Mouse (Mus musculus) hindbrain, embryonic 15.5 days (tissue): Measurements from ENCODE around the gene Mrps18a. TPM values are rescaled to one million over a fixed set of nuclear protein-coding genes. Genes with fewer than 3 reads are reported as not detected.

Experiments used
- ATAC-seq: fragments of 200-750 bp; cut with Nextera tagmentation; 2 replicates; pipeline ENCODE4 v1.8.0; 2017; ENCODE audit warnings: low read depth, moderate number of reproducible peaks, moderate TSS enrichment; ENCODE audit not compliant: low FRiP score
- H3K27ac ChIP-seq: fragments of 300-500 bp; sonication (generic); replicated peaks from 2 replicates; pipeline ENCODE4 v1.5.1; 2015; ENCODE audit warnings: mild to moderate bottlenecking, inconsistent platforms
- H3K27me3 ChIP-seq: fragments of 300-500 bp; sonication (generic); 2 replicates; pipeline ENCODE4 v1.6.1; 2015; ENCODE audit warnings: control low read depth, inconsistent platforms
- H3K36me3 ChIP-seq: fragments of 300-500 bp; sonication (generic); 2 replicates; pipeline ENCODE4 v1.6.1; 2015; ENCODE audit warnings: control low read depth, inconsistent platforms
- H3K4me1 ChIP-seq: fragments of 300-500 bp; sonication (generic); replicated peaks from 2 replicates; pipeline ENCODE4 v1.6.1; 2015; ENCODE audit warnings: control low read depth, inconsistent platforms
- H3K4me2 ChIP-seq: fragments of 300-500 bp; sonication (generic); 2 replicates; pipeline ENCODE4 v1.6.1; 2015; ENCODE audit warnings: moderate library complexity, mild to moderate bottlenecking, inconsistent platforms
- H3K4me3 ChIP-seq: fragments of 300-500 bp; sonication (generic); 2 replicates; pipeline ENCODE4 v1.5.1; 2015; ENCODE audit warnings: mild to moderate bottlenecking, inconsistent platforms
- H3K9ac ChIP-seq: fragments of 300-500 bp; sonication (generic); 2 replicates; pipeline ENCODE4 v1.6.1; 2015; ENCODE audit warnings: inconsistent platforms
- H3K9me3 ChIP-seq: fragments of 300-500 bp; sonication (generic); 2 replicates; pipeline ENCODE4 v1.6.1; 2016; ENCODE audit warnings: control low read depth, inconsistent platforms
- WGBS: fragments of 180-500 bp; shearing (Covaris S2); methylation state at CpG from one replicate; pipeline ENCODE4 v1.1.7; 2015; 5-methylcytosine and 5-hydroxymethylcytosine counted together
- polyA plus RNA-seq: library from polyadenylated mRNA; unstranded; fragments of >200 nt; fragmentation: Nextera tagmentation; extraction: Ambion mirVana; gene quantifications from 2 replicates; pipeline ENCODE4 v1.2.1, GENCODE M21; 2015

Mrps18a gene
- polyA plus RNA-seq, result 145 and 154 TPM in 2 replicates

DNA sequence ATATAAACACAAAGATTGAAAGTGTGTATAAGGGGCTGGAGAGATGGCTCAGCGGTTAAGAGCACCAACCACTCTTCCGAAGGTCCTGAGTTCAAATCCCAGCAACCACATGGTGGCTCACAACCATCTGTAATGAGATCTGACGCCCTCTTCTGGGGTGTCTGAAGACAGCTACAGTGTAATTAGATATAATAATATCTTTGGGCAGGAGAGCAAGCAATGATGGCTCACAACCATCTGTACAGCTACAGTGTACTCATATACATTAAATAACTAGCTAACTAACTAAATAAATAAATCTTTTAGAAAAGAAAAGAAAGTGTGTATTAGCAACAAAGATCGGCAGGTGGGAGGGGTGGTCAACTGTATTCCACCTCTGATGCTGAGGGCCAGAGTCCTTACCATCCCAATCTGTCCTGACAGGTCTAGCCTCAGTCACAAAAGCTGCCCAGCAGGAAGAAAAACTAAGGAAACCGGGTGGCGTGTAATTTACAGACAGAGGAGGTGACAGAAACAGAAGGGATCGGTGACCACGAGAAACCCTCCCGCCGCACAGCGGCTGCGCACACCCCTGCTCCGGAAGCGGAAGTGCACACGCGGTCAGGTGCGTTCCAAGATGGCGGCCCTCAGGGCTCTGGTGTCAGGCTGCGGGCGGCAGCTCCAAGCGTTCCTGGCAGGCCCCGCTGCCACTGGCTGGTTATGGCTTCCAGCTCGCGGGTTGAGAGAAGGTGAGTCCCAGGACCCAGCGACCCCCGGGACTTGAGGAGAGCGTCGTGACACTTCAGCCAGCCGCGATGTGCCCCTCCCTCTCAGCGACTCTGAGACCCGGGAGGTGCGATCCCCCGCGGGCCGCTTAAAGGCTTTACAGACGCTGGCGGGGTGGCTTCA, at the start of gene Mrps18a:
Gene Mrps18a (plus strand): TSS at position 585 of the 888 bp plus-strand sequence.
- Histone ChIP-seq H3K4me1 (peaks cover 18% of the 10 kb centered on the region), H3K27ac (peak within 1 kb of the TSS; percentile 88), H3K4me2 (peak within 1 kb of the TSS; percentile 71), H3K36me3 (no peaks in the 10 kb centered on the region), H3K9me3 (no peaks in the 10 kb centered on the region), H3K4me3 (peak within 1 kb of the TSS; percentile 93), H3K9ac (peak within 1 kb of the TSS; percentile 83), H3K27me3 (peaks cover 8% of the 10 kb centered on the region; the same call in 1 of the 2 replicates)
- ATAC-seq, result peak; percentile 98
- 5% methylated on average over 38 of the region's 38 CpGs for WGBS

DNA sequence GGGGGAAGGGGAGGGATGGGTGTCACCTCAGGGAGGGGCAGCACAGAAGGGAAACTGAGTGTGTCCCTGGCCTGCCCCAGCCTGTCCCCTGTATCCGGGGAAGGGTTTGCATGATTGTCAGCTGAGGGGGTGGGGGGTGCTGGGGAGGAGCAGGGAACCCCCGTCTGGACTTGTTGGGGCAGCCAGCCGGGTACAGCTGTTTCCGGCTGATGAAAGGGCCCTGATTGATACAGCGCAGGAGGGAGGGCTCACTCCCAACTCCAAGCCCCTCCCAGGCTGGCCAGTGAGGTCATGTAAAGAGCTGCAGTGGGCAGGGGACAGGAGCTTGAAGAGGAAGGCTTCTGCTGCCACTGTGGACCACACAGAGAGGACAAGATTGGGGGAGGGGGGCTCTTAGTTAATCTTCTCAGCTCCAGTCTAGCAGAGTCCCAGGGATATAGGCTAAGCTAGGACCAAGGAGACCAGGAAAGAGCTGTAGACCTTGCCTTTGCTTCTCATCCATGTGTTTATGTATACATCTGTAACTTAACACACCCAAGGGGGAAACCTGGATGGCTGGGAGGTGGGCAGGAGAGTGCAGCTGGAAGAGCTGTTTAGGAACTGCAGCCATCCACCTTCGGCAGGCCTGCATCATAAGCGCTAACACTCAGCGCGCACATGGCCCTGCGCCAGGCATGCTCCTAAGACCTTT, 47.4 kb upstream of the Mrps18a start:
- peak; percentile 63 for ATAC-seq
- Histone ChIP-seq H3K4me2 (0 out of 2 replicates have a peak overlapping the region, but pooled peaks have one; percentile 9), H3K9me3 (no peaks in the 10 kb centered on the region), H3K27ac (no peak overlapping the region), H3K4me1 (peaks cover 10% of the 10 kb centered on the region), H3K4me3 (no peak overlapping the region), H3K36me3 (no peaks in the 10 kb centered on the region), H3K27me3 (no peaks in the 10 kb centered on the region), H3K9ac (no peak overlapping the region)
- 28% methylated on average over 10 of the region's 10 CpGs for WGBS

DNA sequence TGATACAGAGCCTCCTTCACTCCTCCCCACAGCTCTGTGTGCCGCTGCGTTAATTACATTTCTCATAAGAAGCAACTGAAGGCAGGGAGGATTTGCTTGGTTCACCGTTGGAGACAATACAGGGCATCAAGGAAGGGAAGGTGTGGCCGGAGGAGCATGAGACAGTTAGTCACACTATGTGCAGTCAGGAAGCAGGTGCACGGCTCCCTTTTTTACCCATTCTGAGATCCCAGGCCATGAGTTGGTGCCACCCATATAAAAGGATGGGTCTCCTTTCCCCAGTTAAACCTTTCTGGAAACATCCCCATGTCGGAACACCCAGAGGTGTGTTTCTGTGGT, 46.8 kb upstream of the Mrps18a start:
- Histone ChIP-seq H3K4me1 (peaks cover 10% of the 10 kb centered on the region), H3K4me2 (0 out of 2 replicates have a peak overlapping the region, but pooled peaks have one; percentile 9), H3K9me3 (no peaks in the 10 kb centered on the region), H3K27me3 (no peaks in the 10 kb centered on the region), H3K27ac (no peak overlapping the region), H3K36me3 (no peaks in the 10 kb centered on the region), H3K4me3 (no peak overlapping the region), H3K9ac (no peak overlapping the region)
- no peak for ATAC-seq
- 50% methylated on average over 6 of the region's 6 CpGs for WGBS

DNA sequence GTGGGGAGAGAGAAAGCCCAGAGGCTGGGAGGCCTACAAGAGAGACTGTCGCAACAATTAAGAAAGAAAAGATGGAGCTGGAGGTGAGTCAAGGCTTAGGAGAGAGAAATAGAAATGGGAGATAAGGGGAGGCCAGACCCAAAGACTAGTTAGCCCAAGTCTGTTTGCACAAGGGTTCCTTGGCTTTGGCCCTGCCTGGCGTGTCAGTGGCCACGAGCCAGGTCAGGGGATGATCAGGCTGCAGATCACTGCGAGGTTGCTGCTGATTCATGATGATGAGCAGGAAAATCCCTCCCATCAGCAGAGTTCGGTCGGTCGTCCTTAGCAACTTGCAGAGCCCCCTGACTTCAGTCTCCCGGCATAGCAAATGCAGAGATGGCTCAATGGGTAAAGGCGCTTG, 40.7 kb upstream of the Mrps18a start:
- WGBS, result 47% methylated on average over 9 of the region's 9 CpGs
- no peak overlapping the region for H3K27ac ChIP-seq
- H3K4me3 ChIP-seq, result no peak overlapping the region
- no peaks in the 10 kb centered on the region for H3K27me3 ChIP-seq
- H3K4me1 ChIP-seq, result peaks cover 7% of the 10 kb centered on the region; the same call in 1 of the 2 replicates
- H3K9ac ChIP-seq, result no peak overlapping the region
- H3K4me2 ChIP-seq, result no peak overlapping the region
- H3K36me3 ChIP-seq, result no peaks in the 10 kb centered on the region
- no peaks in the 10 kb centered on the region for H3K9me3 ChIP-seq
- no peak for ATAC-seq

DNA sequence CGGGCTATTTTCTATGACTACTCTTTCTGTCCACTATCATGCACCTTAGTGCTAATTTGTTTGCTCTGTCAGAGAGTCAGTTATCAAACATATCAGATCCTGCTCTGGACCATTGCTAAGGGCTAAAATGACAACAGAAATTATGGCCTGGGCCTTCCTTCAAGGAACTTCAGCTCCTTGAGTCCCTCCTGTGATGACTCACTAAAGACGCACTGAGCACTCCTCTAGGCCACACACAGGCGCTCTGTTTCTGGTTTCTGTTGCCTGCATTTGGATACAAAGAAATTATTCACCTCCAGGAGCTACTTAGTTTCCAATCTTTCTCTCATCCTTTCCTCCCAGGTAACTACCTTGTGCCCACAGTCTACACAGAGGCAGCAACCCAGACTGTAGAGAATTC, 39.3 kb upstream of the Mrps18a start:
- Histone ChIP-seq H3K4me3 (no peak overlapping the region), H3K27me3 (no peaks in the 10 kb centered on the region), H3K9me3 (no peaks in the 10 kb centered on the region), H3K27ac (no peak overlapping the region), H3K9ac (no peak overlapping the region), H3K4me2 (no peak overlapping the region), H3K4me1 (peaks cover 7% of the 10 kb centered on the region; the same call in 1 of the 2 replicates), H3K36me3 (no peaks in the 10 kb centered on the region)
- WGBS, result 90% methylated on average over 3 of the region's 3 CpGs
- no peak for ATAC-seq

DNA sequence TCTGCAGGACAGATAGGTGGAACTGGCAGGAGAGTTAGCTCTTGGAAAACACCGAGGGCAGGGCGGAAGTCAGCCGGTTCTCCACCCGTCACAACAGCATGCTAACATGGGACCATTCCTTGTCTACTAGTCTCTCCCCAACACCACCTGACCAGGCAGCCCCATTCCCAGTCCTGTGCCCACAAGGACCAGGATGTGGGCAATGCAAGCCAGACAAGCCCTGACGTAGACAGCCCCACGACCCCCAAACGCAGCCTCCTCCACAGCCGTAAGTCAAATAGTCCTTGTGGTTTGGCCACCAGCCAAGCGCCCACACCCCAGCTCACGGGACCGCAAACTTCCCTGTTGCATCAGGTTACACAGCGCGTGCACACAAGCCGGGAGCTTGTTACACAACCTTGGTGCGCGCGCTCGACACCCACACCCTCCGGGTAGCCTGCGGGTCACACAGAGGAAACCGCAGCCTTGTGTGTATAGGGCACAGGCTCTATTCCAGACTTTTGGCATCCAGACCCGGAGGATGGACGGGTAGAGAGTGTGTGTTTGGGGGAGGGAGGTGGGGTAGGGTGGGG, 37.0 kb upstream of the Mrps18a start:
- Histone ChIP-seq H3K36me3 (no peaks in the 10 kb centered on the region), H3K4me3 (no peak overlapping the region), H3K4me2 (peak overlapping the region; percentile 8; the same call in 1 of the 2 replicates), H3K27ac (no peak overlapping the region), H3K9me3 (no peaks in the 10 kb centered on the region), H3K9ac (no peak overlapping the region), H3K27me3 (no peaks in the 10 kb centered on the region), H3K4me1 (peaks cover 7% of the 10 kb centered on the region; the same call in 1 of the 2 replicates)
- ATAC-seq, result peak; percentile 56; the same call in 1 of the 2 replicates
- 66% methylated on average over 23 of the region's 23 CpGs for WGBS

DNA sequence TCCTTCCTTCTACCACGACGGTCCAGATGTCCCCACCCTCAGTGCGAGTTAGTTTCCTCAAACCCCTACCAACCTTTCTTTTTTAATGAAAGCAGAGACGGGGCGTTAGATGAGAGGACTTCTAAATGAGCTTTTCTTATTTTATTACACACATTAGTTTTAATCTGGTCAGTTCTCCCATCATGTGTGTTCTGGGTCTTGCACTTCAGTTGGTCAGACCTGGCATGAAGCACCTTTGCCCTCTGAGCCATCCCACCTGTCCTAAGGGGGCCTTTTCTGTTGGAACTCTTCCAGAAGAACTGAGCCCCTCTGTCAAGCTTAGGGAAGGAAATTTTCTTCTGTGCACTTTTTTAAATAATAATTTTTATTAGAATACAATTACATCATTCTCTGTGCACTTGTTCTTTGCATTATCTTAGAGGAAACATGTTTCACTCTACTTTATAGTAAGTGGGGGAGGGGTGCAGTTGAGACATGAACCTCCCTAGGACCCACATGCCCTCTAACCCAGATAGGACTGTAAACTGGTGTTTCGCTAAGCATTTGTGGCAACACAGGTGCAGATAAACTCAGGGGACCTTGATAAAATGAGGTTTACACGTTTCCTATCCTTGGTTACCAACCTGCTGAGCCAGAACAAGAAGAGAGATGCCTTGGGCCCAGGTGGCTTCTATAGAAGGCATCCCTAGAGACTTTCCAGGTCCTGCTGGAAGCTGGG, 36.2 kb upstream of the Mrps18a start:
- Histone ChIP-seq H3K9ac (no peak overlapping the region), H3K27me3 (no peaks in the 10 kb centered on the region), H3K9me3 (no peaks in the 10 kb centered on the region), H3K36me3 (no peaks in the 10 kb centered on the region), H3K4me3 (no peak overlapping the region), H3K4me2 (peak overlapping the region; percentile 8; the same call in 1 of the 2 replicates), H3K27ac (no peak overlapping the region), H3K4me1 (peaks cover 7% of the 10 kb centered on the region; the same call in 1 of the 2 replicates)
- no peak for ATAC-seq
- WGBS, result 67% methylated on average over 7 of the region's 7 CpGs

DNA sequence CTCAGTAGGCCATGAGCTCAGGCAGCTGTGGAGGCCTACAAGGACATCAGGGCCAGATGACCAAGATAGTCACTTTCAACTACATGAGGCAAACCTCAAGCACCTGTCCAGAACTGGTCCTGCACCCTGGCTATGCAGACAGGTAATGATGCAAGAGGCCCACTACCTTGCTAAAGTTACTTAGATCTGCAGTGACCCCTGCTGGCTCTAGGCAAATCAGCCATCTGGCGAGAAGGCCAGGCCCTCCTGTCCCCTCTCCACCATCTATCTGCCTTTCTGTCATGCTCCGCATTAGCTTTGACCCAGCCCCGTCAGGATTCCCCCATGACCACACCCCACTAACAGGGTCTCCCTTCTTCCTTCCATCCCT, 35.7 kb upstream of the Mrps18a start:
- Histone ChIP-seq H3K4me2 (no peak overlapping the region), H3K27me3 (no peaks in the 10 kb centered on the region), H3K27ac (no peak overlapping the region), H3K9me3 (no peaks in the 10 kb centered on the region), H3K36me3 (no peaks in the 10 kb centered on the region), H3K9ac (no peak overlapping the region), H3K4me3 (no peak overlapping the region), H3K4me1 (peaks cover 7% of the 10 kb centered on the region; the same call in 1 of the 2 replicates)
- ATAC-seq, result no peak
- 67% methylated on average over 3 of the region's 3 CpGs for WGBS

DNA sequence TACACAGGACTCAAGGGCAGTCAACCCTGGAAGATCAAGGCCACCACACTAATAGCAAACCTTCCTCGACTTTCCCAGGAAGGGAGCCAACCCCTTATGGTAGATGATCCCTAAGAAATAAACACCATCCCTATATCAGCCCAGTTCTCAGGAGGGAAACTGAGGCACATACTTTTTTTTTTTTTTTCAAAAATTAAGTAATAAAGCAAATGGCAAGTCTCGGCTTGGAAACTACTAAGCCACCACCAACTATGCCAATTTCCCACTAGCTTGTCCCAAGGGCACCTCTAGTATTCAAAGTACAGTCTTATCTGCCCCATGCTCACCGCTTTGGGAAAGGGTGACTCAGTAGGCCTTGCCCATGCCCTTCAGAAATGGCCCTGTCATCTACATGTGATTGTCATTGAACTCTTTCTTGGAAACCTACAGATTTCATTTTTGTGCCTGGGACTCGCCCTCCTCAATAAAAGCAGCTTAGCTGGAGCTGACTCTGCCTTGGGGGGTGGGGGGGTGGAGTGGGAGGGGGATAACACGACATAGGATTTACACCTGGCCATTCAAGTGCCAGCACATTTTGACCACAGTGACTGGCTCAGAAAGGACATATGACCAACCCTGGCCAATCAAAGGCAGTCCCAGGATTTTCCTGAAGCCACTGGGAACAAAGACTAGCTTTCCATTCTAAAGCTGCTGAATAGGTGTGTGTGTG, 35.1 kb upstream of the Mrps18a start:
- H3K4me3 ChIP-seq, result no peak overlapping the region
- H3K9me3 ChIP-seq, result no peaks in the 10 kb centered on the region
- H3K4me2 ChIP-seq, result no peak overlapping the region
- no peak overlapping the region for H3K27ac ChIP-seq
- H3K9ac ChIP-seq, result no peak overlapping the region
- WGBS, result 77% methylated on average over 5 of the region's 5 CpGs
- no peak for ATAC-seq
- no peaks in the 10 kb centered on the region for H3K27me3 ChIP-seq
- H3K36me3 ChIP-seq, result no peaks in the 10 kb centered on the region
- peaks cover 7% of the 10 kb centered on the region; the same call in 1 of the 2 replicates for H3K4me1 ChIP-seq

DNA sequence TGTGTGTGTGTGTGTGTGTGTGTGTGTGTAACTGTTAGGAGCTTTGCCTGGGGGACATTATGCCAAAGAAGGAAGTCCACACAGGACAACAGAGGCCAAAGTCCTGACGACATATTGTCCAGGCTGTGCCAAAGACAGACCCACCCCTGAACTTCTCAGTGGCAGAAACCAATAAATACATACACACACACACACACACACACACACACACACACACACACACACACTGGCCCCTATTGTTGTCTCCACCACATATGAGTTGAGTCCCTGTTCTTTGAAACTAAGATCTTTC, 34.6 kb upstream of the Mrps18a start:
- no peak overlapping the region for H3K4me2 ChIP-seq
- H3K4me3 ChIP-seq, result no peak overlapping the region
- WGBS, result 67% methylated on average over 1 of the region's 1 CpGs
- H3K4me1 ChIP-seq, result peaks cover 7% of the 10 kb centered on the region; the same call in 1 of the 2 replicates
- H3K27me3 ChIP-seq, result no peaks in the 10 kb centered on the region
- no peak overlapping the region for H3K9ac ChIP-seq
- ATAC-seq, result no peak
- H3K27ac ChIP-seq, result no peak overlapping the region
- no peaks in the 10 kb centered on the region for H3K9me3 ChIP-seq
- H3K36me3 ChIP-seq, result no peaks in the 10 kb centered on the region

DNA sequence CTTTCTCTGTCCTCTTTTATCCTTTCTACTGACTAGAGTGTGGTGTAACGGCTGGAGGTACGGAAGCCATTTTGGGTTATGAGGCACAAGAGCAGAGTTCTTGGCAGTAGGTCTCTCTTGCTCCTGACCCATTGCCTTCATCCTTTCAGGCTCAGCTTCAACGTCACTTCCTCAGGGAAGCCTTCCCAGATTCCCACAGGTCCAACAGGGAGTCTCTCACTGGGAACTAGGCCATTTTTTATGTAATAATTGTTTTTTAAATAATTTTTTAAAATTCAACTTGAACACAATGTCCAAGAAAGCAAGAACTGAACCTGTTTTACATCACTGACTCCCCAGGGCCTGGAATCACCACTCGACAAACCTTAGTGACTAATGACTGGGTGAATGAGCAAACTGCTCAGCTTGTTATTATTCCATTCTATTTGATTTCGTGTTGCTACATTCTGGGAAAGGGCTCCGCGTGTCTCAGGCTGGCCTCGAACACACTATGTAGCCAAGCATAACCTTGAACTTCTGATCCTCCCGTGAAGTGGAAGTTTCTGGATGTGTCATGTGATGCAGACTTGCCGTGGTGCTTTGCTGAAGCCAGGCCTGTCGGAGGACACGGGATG, 32.8 kb upstream of the Mrps18a start:
- Histone ChIP-seq H3K4me3 (no peak overlapping the region), H3K9ac (no peak overlapping the region), H3K4me2 (no peak overlapping the region), H3K27me3 (no peaks in the 10 kb centered on the region), H3K4me1 (peaks cover 7% of the 10 kb centered on the region; the same call in 1 of the 2 replicates), H3K36me3 (no peaks in the 10 kb centered on the region), H3K27ac (no peak overlapping the region), H3K9me3 (no peaks in the 10 kb centered on the region)
- ATAC-seq, result no peak
- 93% methylated on average over 12 of the region's 12 CpGs for WGBS
